Mouse (Mus musculus): ENCODE results near the gene Slc30a1.

GRCm38 (mm10) chr1:191910646-191911045, 4.1 kb downstream of the Slc30a1 start:
- TF ChIP-seq CTCF (conservative IDR thresholded peaks at IDR 0.05; ENCODE audit: low read length) (no peak), NANOG (IDR thresholded peaks at IDR 0.05; ENCODE audit: borderline replicate concordance, low read length) (no peak), POU5F1 (IDR thresholded peaks at IDR 0.05; ENCODE audit: borderline replicate concordance, low read length) (no peak)

Measured in E14TG2a.4 (cell line).